Mouse (Mus musculus) neural tube, embryonic 15.5 days (tissue): ENCODE results near the gene Tsga10ip. TPM values are rescaled to one million over a fixed set of nuclear protein-coding genes. Genes with fewer than 3 reads are reported as not detected.

ENCODE experiments used
- ATAC-seq: fragments of 200-750 bp; cut with Nextera tagmentation; 2 replicates; pipeline ENCODE4 v1.8.0; 2017; ENCODE audit warnings: mild to moderate bottlenecking, moderate TSS enrichment, moderate library complexity; ENCODE audit not compliant: low FRiP score
- H3K27ac ChIP-seq: fragments of 300-500 bp; sonication (generic); replicated peaks from 2 replicates; pipeline ENCODE4 v1.5.1; 2015; ENCODE audit warnings: mild to moderate bottlenecking, inconsistent platforms
- H3K27me3 ChIP-seq: fragments of 300-500 bp; sonication (generic); replicated peaks from 2 replicates; pipeline ENCODE4 v1.6.1; 2015; ENCODE audit warnings: inconsistent platforms
- H3K36me3 ChIP-seq: fragments of 300-500 bp; sonication (generic); 2 replicates; pipeline ENCODE4 v1.6.1; 2015; ENCODE audit warnings: inconsistent platforms
- H3K4me1 ChIP-seq: fragments of 300-500 bp; sonication (generic); 2 replicates; pipeline ENCODE4 v1.6.1; 2015; ENCODE audit warnings: inconsistent platforms
- H3K4me2 ChIP-seq: fragments of 300-500 bp; sonication (generic); 2 replicates; pipeline ENCODE4 v1.6.1; 2015; ENCODE audit warnings: inconsistent platforms, mild to moderate bottlenecking, moderate library complexity
- H3K4me3 ChIP-seq: fragments of 300-500 bp; sonication (generic); replicated peaks from 2 replicates; pipeline ENCODE4 v1.5.1; 2015; ENCODE audit warnings: mild to moderate bottlenecking, inconsistent platforms
- H3K9ac ChIP-seq: fragments of 300-500 bp; sonication (generic); replicated peaks from 2 replicates; pipeline ENCODE4 v1.6.1; 2015; ENCODE audit warnings: mild to moderate bottlenecking, inconsistent platforms
- H3K9me3 ChIP-seq: fragments of 300-500 bp; sonication (generic); replicated peaks from 2 replicates; pipeline ENCODE4 v1.6.1; 2016; ENCODE audit warnings: inconsistent platforms
- WGBS: fragments of 180-500 bp; shearing (Covaris S2); methylation state at CpG from one replicate; pipeline ENCODE4 v1.1.7; 2015; ENCODE audit warnings: mixed read lengths; 5-methylcytosine and 5-hydroxymethylcytosine counted together
- polyA plus RNA-seq: library from polyadenylated mRNA; unstranded; fragments of >200 nt; fragmentation: Nextera tagmentation; extraction: Ambion mirVana; gene quantifications from 2 replicates; pipeline ENCODE4 v1.2.1, GENCODE M21; 2015

Gene Tsga10ip
- polyA plus RNA-seq, 1 experiment from 2014 or later: not detected

DNA sequence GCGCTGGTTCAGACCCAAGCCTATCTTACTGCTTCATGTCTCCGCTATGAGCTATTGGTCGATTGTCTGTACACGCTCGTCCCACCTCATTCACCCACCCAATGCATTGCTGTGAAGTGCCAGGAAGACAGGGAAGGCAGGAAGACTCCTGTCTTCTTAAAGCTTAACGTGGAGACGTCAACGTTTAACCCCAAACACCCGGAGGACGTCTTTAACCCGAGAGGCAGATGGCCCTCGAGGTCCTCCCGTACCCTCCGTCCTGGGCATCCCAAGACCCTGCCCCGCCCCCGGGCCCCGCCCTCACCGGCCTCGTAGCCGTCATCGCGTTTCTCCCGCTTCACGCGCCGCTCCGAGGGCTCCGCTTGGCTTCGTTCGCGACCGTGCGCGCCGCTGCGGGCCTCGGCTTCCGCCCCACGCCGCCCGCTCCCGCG is 14.3 kb downstream of the Tsga10ip start:
- WGBS: under 1% methylated on average over 41 of the region's 43 CpGs
- Histone ChIP-seq H3K4me2 (peak overlapping the region; percentile 91), H3K27me3 (no peaks in the 10 kb centered on the region), H3K4me3 (peak overlapping the region; percentile 86), H3K4me1 (peaks cover 44% of the 10 kb centered on the region), H3K36me3 (peaks cover 29% of the 10 kb centered on the region), H3K9me3 (no peaks in the 10 kb centered on the region), H3K27ac (peak overlapping the region; percentile 85), H3K9ac (peak overlapping the region; percentile 80)
- peak; percentile 37; the same call in 1 of the 2 replicates for ATAC-seq

GRCm38 (mm10) chr19:5384715-5385114 is 17.6 kb downstream of the Tsga10ip start:
- 90% methylated on average over 8 of the region's 8 CpGs for WGBS
- Histone ChIP-seq H3K27ac (no peak overlapping the region), H3K4me1 (peaks cover 29% of the 10 kb centered on the region), H3K9ac (no peak overlapping the region), H3K4me2 (no peak overlapping the region), H3K27me3 (no peaks in the 10 kb centered on the region), H3K9me3 (no peaks in the 10 kb centered on the region), H3K4me3 (no peak overlapping the region), H3K36me3 (peaks cover 62% of the 10 kb centered on the region)
- no peak for ATAC-seq

GRCm38 (mm10) chr19:5383326-5383725 is 19.0 kb downstream of the Tsga10ip start:
- no peak overlapping the region for H3K4me2 ChIP-seq
- H3K27ac ChIP-seq: no peak overlapping the region
- H3K9me3 ChIP-seq: no peaks in the 10 kb centered on the region
- WGBS: 99% methylated on average over 12 of the region's 12 CpGs
- H3K4me1 ChIP-seq: peaks cover 21% of the 10 kb centered on the region
- ATAC-seq: no peak
- peaks cover 76% of the 10 kb centered on the region for H3K36me3 ChIP-seq
- H3K4me3 ChIP-seq: no peak overlapping the region
- no peak overlapping the region for H3K9ac ChIP-seq
- H3K27me3 ChIP-seq: no peaks in the 10 kb centered on the region

DNA sequence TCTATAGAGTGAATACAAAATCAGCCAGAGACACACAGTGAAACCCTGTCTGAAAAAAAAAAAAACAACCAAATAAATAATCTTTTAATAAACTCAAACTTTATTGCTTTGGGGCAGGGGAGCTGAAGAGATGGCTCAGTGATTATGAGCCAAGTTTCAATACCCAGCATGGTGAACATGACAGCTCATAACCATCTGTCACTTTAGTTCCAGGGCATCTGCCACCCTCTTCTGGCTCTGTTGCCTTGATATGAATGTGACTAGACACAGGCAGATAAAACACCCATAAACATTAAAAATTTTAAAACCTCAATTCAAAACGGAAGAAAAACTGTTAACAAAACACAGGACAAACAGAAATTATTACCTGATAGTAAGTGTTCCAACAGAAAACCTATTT is 24.9 kb downstream of the Tsga10ip start:
- Histone ChIP-seq H3K9ac (no peak overlapping the region), H3K9me3 (no peaks in the 10 kb centered on the region), H3K27me3 (no peaks in the 10 kb centered on the region), H3K36me3 (peaks cover 88% of the 10 kb centered on the region), H3K27ac (no peak overlapping the region), H3K4me2 (no peak overlapping the region), H3K4me3 (no peak overlapping the region), H3K4me1 (no peaks in the 10 kb centered on the region)
- WGBS: 87% methylated on average over 1 of the region's 1 CpGs
- no peak for ATAC-seq

DNA sequence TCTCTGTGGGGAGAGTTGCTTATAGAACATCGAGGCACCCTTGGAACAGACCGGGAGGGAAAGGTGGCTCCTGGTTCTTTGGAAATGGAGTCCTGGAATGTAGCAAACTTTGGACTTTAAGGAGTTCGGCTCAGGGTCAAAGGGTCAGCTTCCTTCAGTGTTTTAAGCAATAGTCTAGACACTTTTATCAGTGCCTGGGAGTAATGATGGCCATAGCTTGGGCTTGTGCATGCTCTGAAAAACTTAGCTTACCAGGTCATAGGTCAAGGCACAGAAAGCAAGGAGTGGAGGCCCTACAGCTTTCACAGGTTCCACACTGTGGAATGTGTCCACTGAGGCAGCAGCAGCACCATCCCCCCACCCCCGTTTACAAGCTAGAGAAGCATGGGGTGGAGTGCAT is 27.6 kb downstream of the Tsga10ip start:
- ATAC-seq: no peak
- H3K27ac ChIP-seq: no peak overlapping the region
- no peaks in the 10 kb centered on the region for H3K4me1 ChIP-seq
- WGBS: 82% methylated on average over 4 of the region's 4 CpGs
- H3K36me3 ChIP-seq: peaks cover 85% of the 10 kb centered on the region
- no peaks in the 10 kb centered on the region for H3K27me3 ChIP-seq
- no peaks in the 10 kb centered on the region for H3K9me3 ChIP-seq
- no peak overlapping the region for H3K4me2 ChIP-seq
- H3K4me3 ChIP-seq: no peak overlapping the region
- no peak overlapping the region for H3K9ac ChIP-seq

- no peak overlapping the region for H3K4me2 ChIP-seq
- H3K4me1 ChIP-seq: no peaks in the 10 kb centered on the region
- ATAC-seq: no peak
- H3K9me3 ChIP-seq: no peaks in the 10 kb centered on the region
- WGBS: 85% methylated on average over 4 of the region's 4 CpGs
- H3K27ac ChIP-seq: no peak overlapping the region
- H3K27me3 ChIP-seq: no peaks in the 10 kb centered on the region
- no peak overlapping the region for H3K9ac ChIP-seq
- no peak overlapping the region for H3K4me3 ChIP-seq
- peaks cover 84% of the 10 kb centered on the region for H3K36me3 ChIP-seq
Measured at GRCm38 (mm10) chr19:5374177-5374576, 28.1 kb downstream of the Tsga10ip start.

DNA sequence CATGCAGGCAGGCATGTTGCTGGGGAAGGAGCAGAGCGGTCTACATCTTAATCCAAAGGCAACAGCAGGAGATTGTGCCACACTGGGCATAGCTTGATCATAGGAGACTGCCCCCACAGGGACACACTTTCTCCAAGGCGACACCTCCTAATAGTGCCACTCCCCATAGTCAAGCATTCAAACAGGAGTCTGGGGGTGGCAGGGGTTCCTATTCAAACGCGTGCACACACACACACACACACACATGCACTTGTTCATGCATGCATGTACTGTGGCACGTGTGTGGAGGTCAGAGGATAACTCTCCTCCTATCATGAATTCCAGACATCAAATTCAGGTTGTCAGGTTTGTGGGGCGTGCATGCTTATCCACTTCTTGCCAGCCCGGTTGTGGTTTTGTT is 29.6 kb downstream of the Tsga10ip start:
- Histone ChIP-seq H3K4me2 (no peak overlapping the region), H3K4me1 (peaks cover 11% of the 10 kb centered on the region), H3K4me3 (no peak overlapping the region), H3K36me3 (peaks cover 78% of the 10 kb centered on the region), H3K27ac (no peak overlapping the region), H3K9me3 (no peaks in the 10 kb centered on the region), H3K9ac (no peak overlapping the region), H3K27me3 (no peaks in the 10 kb centered on the region)
- WGBS: 96% methylated on average over 7 of the region's 7 CpGs
- ATAC-seq: no peak

- Histone ChIP-seq H3K4me1 (peaks cover 17% of the 10 kb centered on the region), H3K27ac (no peak overlapping the region), H3K9ac (no peak overlapping the region), H3K9me3 (no peaks in the 10 kb centered on the region), H3K27me3 (no peaks in the 10 kb centered on the region), H3K36me3 (peaks cover 65% of the 10 kb centered on the region), H3K4me2 (no peak overlapping the region), H3K4me3 (no peak overlapping the region)
- no peak for ATAC-seq
- WGBS: 85% methylated on average over 3 of the region's 3 CpGs
Measured at GRCm38 (mm10) chr19:5370932-5371331, 31.4 kb downstream of the Tsga10ip start.

- no peaks in the 10 kb centered on the region for H3K9me3 ChIP-seq
- H3K4me3 ChIP-seq: peak overlapping the region; percentile 76
- peak overlapping the region; percentile 96 for H3K4me2 ChIP-seq
- H3K36me3 ChIP-seq: peaks cover 58% of the 10 kb centered on the region
- H3K9ac ChIP-seq: peak overlapping the region; percentile 74
- WGBS: 9% methylated on average over 11 of the region's 11 CpGs
- H3K27ac ChIP-seq: peak overlapping the region; percentile 95
- ATAC-seq: no peak
- H3K27me3 ChIP-seq: no peaks in the 10 kb centered on the region
- peaks cover 29% of the 10 kb centered on the region for H3K4me1 ChIP-seq
Measured at GRCm38 (mm10) chr19:5367455-5367854, 34.9 kb downstream of the Tsga10ip start.

GRCm38 (mm10) chr19:5367053-5367359 is 35.3 kb downstream of the Tsga10ip start, which contains the start of gene Banf1:
Gene Banf1, minus strand, starts transcription at chr19:5367168.
- H3K9me3 ChIP-seq: no peaks in the 10 kb centered on the region
- under 1% methylated on average over 33 of the region's 33 CpGs for WGBS
- peaks cover 53% of the 10 kb centered on the region for H3K36me3 ChIP-seq
- peak within 1 kb of the TSS; percentile 96 for H3K4me2 ChIP-seq
- ATAC-seq: no peak
- H3K27ac ChIP-seq: peak within 1 kb of the TSS; percentile 95
- peak within 1 kb of the TSS; percentile 74 for H3K9ac ChIP-seq
- H3K27me3 ChIP-seq: no peaks in the 10 kb centered on the region
- peak within 1 kb of the TSS; percentile 76 for H3K4me3 ChIP-seq
- H3K4me1 ChIP-seq: peaks cover 29% of the 10 kb centered on the region

- Histone ChIP-seq H3K4me1 (peaks cover 29% of the 10 kb centered on the region), H3K36me3 (peaks cover 47% of the 10 kb centered on the region), H3K4me3 (peak within 1 kb of the TSS; percentile 76), H3K9me3 (no peaks in the 10 kb centered on the region), H3K27ac (peak within 1 kb of the TSS; percentile 95), H3K4me2 (peak within 1 kb of the TSS; percentile 96), H3K9ac (peak within 1 kb of the TSS; percentile 74), H3K27me3 (no peaks in the 10 kb centered on the region)
- WGBS: under 1% methylated on average over 77 of the region's 92 CpGs
- peak; percentile 94 for ATAC-seq
Measured at GRCm38 (mm10) chr19:5366175-5367052, 35.9 kb downstream of the Tsga10ip start, which contains the start of gene Eif1ad. Gene Eif1ad, plus strand, starts transcription at chr19:5366741.

- Histone ChIP-seq H3K4me2 (peak overlapping the region; percentile 96), H3K4me3 (peak overlapping the region; percentile 76), H3K27ac (peak overlapping the region; percentile 95), H3K9me3 (no peaks in the 10 kb centered on the region), H3K36me3 (peaks cover 44% of the 10 kb centered on the region), H3K27me3 (no peaks in the 10 kb centered on the region), H3K9ac (peak overlapping the region; percentile 74), H3K4me1 (peaks cover 29% of the 10 kb centered on the region)
- WGBS: 18% methylated on average over 11 of the region's 11 CpGs
- no peak for ATAC-seq
Measured at GRCm38 (mm10) chr19:5365751-5366150, 36.6 kb downstream of the Tsga10ip start.
